Mouse (Mus musculus) G1E (cell line): ENCODE results near the gene Gzmm.
A peak's percentile ranks its signal among the peaks of the same experiment; 100 is the strongest.

Source experiments
- CTCF ChIP-seq: IDR thresholded peaks from 2 replicates; pipeline ENCODE4 v1.5.1; 2012; ENCODE audit warnings: low read depth, low read length, inconsistent platforms, mixed read lengths
- GATA1 ChIP-seq: IDR thresholded peaks from 2 replicates; pipeline ENCODE4 v1.6.1; 2012; ENCODE audit warnings: borderline replicate concordance, low read length, inconsistent platforms, mixed read lengths
- POLR2AphosphoS5 ChIP-seq: IDR thresholded peaks from 2 replicates; pipeline ENCODE4 v1.6.1; 2012; ENCODE audit warnings: low read depth, low read length, inconsistent platforms; ENCODE audit not compliant: insufficient replicate concordance
- TAL1 ChIP-seq: conservative IDR thresholded peaks from 2 replicates; pipeline ENCODE4 v1.6.1; 2012; ENCODE audit warnings: low read depth, low read length, inconsistent platforms, mixed read lengths

- TF ChIP-seq CTCF = peak; percentile 91
- no peak for TF ChIP-seq GATA1
- TF ChIP-seq POLR2AphosphoS5 = no peak
- TF ChIP-seq TAL1 = no peak
Measured at GRCm38 (mm10) chr10:79726090-79726489, 37.3 kb downstream of the Gzmm start.
